Mouse (Mus musculus) 416B (cell line): ENCODE data around the gene Caskin1.

Experiments used
- DNase-seq: peaks from one replicate; pipeline ENCODE4 v3.0.0; 2011; ENCODE audit warnings: low read depth

Caskin1 gene

GRCm38 (mm10) chr17:24470701-24471527, 17.5 kb upstream of the Caskin1 start:
- DNase-seq = peak; percentile 34

GRCm38 (mm10) chr17:24472512-24472911, 15.9 kb upstream of the Caskin1 start:
- DNase-seq = peak; percentile 44

GRCm38 (mm10) chr17:24473612-24474275, 14.7 kb upstream of the Caskin1 start, which contains the start of gene Bricd5:
Gene Bricd5, plus strand, starts transcription at chr17:24473884.
- DNase-seq = no peak

GRCm38 (mm10) chr17:24474557-24474956, 13.8 kb upstream of the Caskin1 start:
- DNase-seq = no peak

GRCm38 (mm10) chr17:24475586-24475985, 12.8 kb upstream of the Caskin1 start:
- no peak for DNase-seq

- no peak for DNase-seq
Observed at GRCm38 (mm10) chr17:24476022-24476776, 12.2 kb upstream of the Caskin1 start.

- peak; percentile 39 for DNase-seq
Observed at GRCm38 (mm10) chr17:24477053-24477984, 11.1 kb upstream of the Caskin1 start.

GRCm38 (mm10) chr17:24477985-24478600, 10.3 kb upstream of the Caskin1 start:
- no peak for DNase-seq

- DNase-seq = peak; percentile 96
Observed at GRCm38 (mm10) chr17:24478663-24479380, 9.6 kb upstream of the Caskin1 start, which contains the start of gene Mlst8. Gene Mlst8, minus strand, starts transcription at chr17:24479078.

GRCm38 (mm10) chr17:24479431-24479830, 9.0 kb upstream of the Caskin1 start:
- no peak for DNase-seq

GRCm38 (mm10) chr17:24480201-24480826, 8.1 kb upstream of the Caskin1 start:
- peak; percentile 76 for DNase-seq

- DNase-seq = no peak
Observed at GRCm38 (mm10) chr17:24481027-24481815, 7.2 kb upstream of the Caskin1 start.

- no peak for DNase-seq
Observed at GRCm38 (mm10) chr17:24483495-24483894, 4.9 kb upstream of the Caskin1 start.

- no peak for DNase-seq
Observed at GRCm38 (mm10) chr17:24485090-24485860, 3.1 kb upstream of the Caskin1 start.

- DNase-seq = no peak
Observed at GRCm38 (mm10) chr17:24488662-24489264, 362 bp downstream of the Caskin1 start.

- DNase-seq = no peak
Observed at GRCm38 (mm10) chr17:24489265-24490030, 1.0 kb downstream of the Caskin1 start.

GRCm38 (mm10) chr17:24490399-24490798, 2.0 kb downstream of the Caskin1 start:
- DNase-seq = no peak
